Mouse (Mus musculus) lung, postnatal 0 days (tissue): ENCODE data around the gene Snf8. TPM values are rescaled to one million over a fixed set of nuclear protein-coding genes. Genes with fewer than 3 reads are reported as not detected.
A peak's percentile ranks its signal among the peaks of the same experiment; 100 is the strongest.

Experiments used
- ATAC-seq: fragments of 200-750 bp; cut with Nextera tagmentation; 2 replicates; pipeline ENCODE4 v1.8.0; 2017; ENCODE audit warnings: moderate library complexity
- DNase-seq: peaks from one replicate; pipeline ENCODE4 v3.0.0-alpha.2; 2016; ENCODE audit warnings: low spot score
- H3K27ac ChIP-seq: fragments of 300-500 bp; sonication (generic); 2 replicates; pipeline ENCODE4 v1.5.1; 2014; ENCODE audit warnings: antibody characterized with exemption, mild to moderate bottlenecking, low read length, mixed read lengths
- H3K27me3 ChIP-seq: fragments of 300-500 bp; sonication (generic); replicated peaks from 2 replicates; pipeline ENCODE4 v1.6.1; 2014; ENCODE audit warnings: low read length, mixed read lengths; ENCODE audit not compliant: insufficient read depth
- H3K36me3 ChIP-seq: fragments of 300-500 bp; sonication (generic); 2 replicates; pipeline ENCODE4 v1.6.1; 2014; ENCODE audit warnings: low read length, mixed read lengths; ENCODE audit not compliant: insufficient read depth
- H3K4me1 ChIP-seq: fragments of 300-500 bp; sonication (generic); 2 replicates; pipeline ENCODE4 v1.6.1; 2014; ENCODE audit warnings: antibody characterized with exemption, low read depth, low read length, mixed read lengths; ENCODE audit not compliant: insufficient read depth
- H3K4me2 ChIP-seq: fragments of 300-500 bp; sonication (generic); replicated peaks from 2 replicates; pipeline ENCODE4 v1.6.1; 2014; ENCODE audit warnings: low read depth, mild to moderate bottlenecking, low read length, moderate library complexity, mixed read lengths
- H3K4me3 ChIP-seq: fragments of 300-500 bp; sonication (generic); 2 replicates; pipeline ENCODE4 v1.5.1; 2014; ENCODE audit warnings: low read depth, low read length
- H3K9ac ChIP-seq: fragments of 300-500 bp; sonication (generic); replicated peaks from 2 replicates; pipeline ENCODE4 v1.6.1; 2014; ENCODE audit warnings: low read depth, mild to moderate bottlenecking
- H3K9me3 ChIP-seq: fragments of 300-500 bp; sonication (generic); 2 replicates; pipeline ENCODE4 v1.6.1; 2016; ENCODE audit warnings: low read length, mixed read lengths
- CTCF ChIP-seq: IDR thresholded peaks from 2 replicates; pipeline ENCODE4 v1.5.1; 2016; ENCODE audit warnings: antibody characterized with exemption, mild to moderate bottlenecking
- EP300 ChIP-seq: IDR thresholded peaks from 2 replicates; pipeline ENCODE4 v1.6.1; 2016; ENCODE audit warnings: antibody characterized with exemption, mild to moderate bottlenecking, control low read depth
- WGBS: fragments of 180-500 bp; shearing (Covaris S2); extraction: QIAGEN DNeasy Blood & Tissue Kit; methylation state at CpG from one replicate; pipeline ENCODE4 v1.1.7; 2014; 5-methylcytosine and 5-hydroxymethylcytosine counted together
- polyA plus RNA-seq: library from polyadenylated mRNA; unstranded; fragments of >200 nt; fragmentation: Nextera tagmentation; extraction: Ambion mirVana; gene quantifications from 2 replicates; pipeline ENCODE4 v1.2.1, GENCODE M21; 2015

The Snf8 gene
- polyA plus RNA-seq, 1 experiment from 2014 or later: 77.9 TPM

GRCm38 (mm10) chr11:96075509-96076220 lies 41.0 kb downstream of the Snf8 start, which contains the start of gene Atp5g1:
TSS of gene Atp5g1 (minus strand) at chr11:96075670.
- DNase-seq: peak; percentile 100
- Histone ChIP-seq H3K9ac (peak within 1 kb of the TSS; percentile 63), H3K36me3 (no peaks in the 10 kb centered on the region; the same call in 1 of the 2 replicates), H3K27ac (peak within 1 kb of the TSS; percentile 81), H3K27me3 (no peaks in the 10 kb centered on the region), H3K4me2 (peak within 1 kb of the TSS; percentile 89), H3K4me1 (peaks cover 13% of the 10 kb centered on the region; the same call in 1 of the 2 replicates), H3K9me3 (no peaks in the 10 kb centered on the region), H3K4me3 (peak within 1 kb of the TSS; percentile 60)
- peak; percentile 97 for ATAC-seq
- TF ChIP-seq EP300 (peak; percentile 29), CTCF (no peak; the same call in 1 of the 2 replicates)
- under 1% methylated on average over 37 of the region's 37 CpGs for WGBS

- Histone ChIP-seq H3K36me3 (no peaks in the 10 kb centered on the region; the same call in 1 of the 2 replicates), H3K9ac (no peak overlapping the region), H3K27ac (peak overlapping the region; percentile 51; the same call in 1 of the 2 replicates), H3K4me1 (peaks cover 13% of the 10 kb centered on the region; the same call in 1 of the 2 replicates), H3K4me2 (peak overlapping the region; percentile 44), H3K27me3 (no peaks in the 10 kb centered on the region), H3K9me3 (no peaks in the 10 kb centered on the region), H3K4me3 (peak overlapping the region; percentile 19; the same call in 1 of the 2 replicates)
- ATAC-seq (no peak), DNase-seq (peak; percentile 81)
- TF ChIP-seq EP300: no peak
- WGBS: 61% methylated on average over 13 of the region's 13 CpGs
These were observed 41.8 kb downstream of the Snf8 start for GRCm38 (mm10) chr11:96076221-96077105.

GRCm38 (mm10) chr11:96080736-96081135 lies 46.1 kb downstream of the Snf8 start:
- TF ChIP-seq CTCF: no peak
- no peak for TF ChIP-seq EP300
- Histone ChIP-seq H3K9ac (no peak overlapping the region), H3K9me3 (no peaks in the 10 kb centered on the region), H3K4me1 (peaks cover 5% of the 10 kb centered on the region; the same call in 1 of the 2 replicates), H3K4me3 (no peak overlapping the region), H3K27me3 (no peaks in the 10 kb centered on the region), H3K27ac (no peak overlapping the region), H3K4me2 (no peak overlapping the region), H3K36me3 (no peaks in the 10 kb centered on the region)
- WGBS: 65% methylated on average over 5 of the region's 5 CpGs
- DNase-seq (no peak), ATAC-seq (no peak)

GRCm38 (mm10) chr11:96082682-96083081 lies 48.0 kb downstream of the Snf8 start:
- Histone ChIP-seq H3K9ac (no peak overlapping the region), H3K9me3 (no peaks in the 10 kb centered on the region), H3K27me3 (no peaks in the 10 kb centered on the region), H3K4me2 (no peak overlapping the region), H3K27ac (no peak overlapping the region), H3K36me3 (no peaks in the 10 kb centered on the region), H3K4me1 (no peaks in the 10 kb centered on the region), H3K4me3 (no peak overlapping the region)
- DNase-seq: peak; percentile 34
- TF ChIP-seq CTCF (no peak), EP300 (no peak)
- 45% methylated on average over 3 of the region's 3 CpGs for WGBS
- peak; percentile 14; the same call in 1 of the 2 replicates for ATAC-seq

- Histone ChIP-seq H3K4me2 (no peak overlapping the region), H3K27me3 (no peaks in the 10 kb centered on the region), H3K9me3 (no peaks in the 10 kb centered on the region), H3K4me1 (no peaks in the 10 kb centered on the region), H3K36me3 (no peaks in the 10 kb centered on the region), H3K4me3 (no peak overlapping the region), H3K27ac (no peak overlapping the region), H3K9ac (no peak overlapping the region)
- TF ChIP-seq CTCF (no peak), EP300 (no peak)
- DNase-seq: no peak
- 89% methylated on average over 6 of the region's 6 CpGs for WGBS
- no peak for ATAC-seq
These were observed 53.3 kb downstream of the Snf8 start for GRCm38 (mm10) chr11:96087981-96088380.

GRCm38 (mm10) chr11:96091073-96091472 lies 56.4 kb downstream of the Snf8 start:
- TF ChIP-seq EP300 (no peak), CTCF (peak; percentile 67)
- Histone ChIP-seq H3K27ac (no peak overlapping the region), H3K4me3 (no peak overlapping the region), H3K4me1 (no peaks in the 10 kb centered on the region), H3K9me3 (no peaks in the 10 kb centered on the region), H3K9ac (no peak overlapping the region), H3K36me3 (no peaks in the 10 kb centered on the region), H3K27me3 (no peaks in the 10 kb centered on the region), H3K4me2 (no peak overlapping the region)
- WGBS: 56% methylated on average over 2 of the region's 2 CpGs
- DNase-seq (peak; percentile 15), ATAC-seq (no peak)
